Mouse (Mus musculus) brain, embryonic 18.5 days (tissue): ENCODE measurements around the gene Tnfsf12.

Source experiments
- DNase-seq: peaks from one replicate; pipeline ENCODE4 v3.0.0-alpha.2; 2012; ENCODE audit warnings: low read depth, low spot score

The Tnfsf12 gene

GRCm38 (mm10) chr11:69655264-69656064 is 40.2 kb downstream of the Tnfsf12 start, which contains the start of gene Sox15:
Gene Sox15, plus strand, starts transcription at chr11:69655314.
- no peak for DNase-seq

DNA sequence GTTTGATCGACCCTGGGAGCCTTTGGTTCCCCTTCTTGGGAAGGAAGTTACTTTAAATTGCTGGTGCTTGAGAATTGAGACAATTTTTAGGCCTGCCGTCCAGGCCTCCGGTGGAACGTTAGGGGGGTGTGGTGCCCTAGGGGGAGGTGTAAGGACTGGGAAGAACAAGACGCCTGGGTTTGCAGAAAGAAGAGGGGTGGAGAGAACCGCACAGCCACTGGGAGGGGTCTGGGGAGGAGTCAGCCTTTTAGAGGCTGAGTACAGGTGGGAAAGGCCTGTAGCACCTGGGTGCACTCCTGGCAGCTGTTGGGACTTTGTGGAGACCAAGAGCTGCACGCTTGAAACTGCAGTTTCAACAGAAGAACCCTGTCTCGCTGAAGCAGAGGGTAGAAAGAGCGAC is 40.9 kb downstream of the Tnfsf12 start:
- DNase-seq = no peak

GRCm38 (mm10) chr11:69653399-69653798 is 42.2 kb downstream of the Tnfsf12 start:
- DNase-seq = no peak

- DNase-seq = no peak
Measured at GRCm38 (mm10) chr11:69645860-69646259, 49.8 kb downstream of the Tnfsf12 start.
